Mouse (Mus musculus): ENCODE results near the gene Lst1.

GRCm38 (mm10) chr17:35220156-35220952 lies 32.1 kb upstream of the Lst1 start, which contains the start of gene Gm16181:
- TF ChIP-seq TBP (IDR thresholded peaks at IDR 0.05; ENCODE audit: low read depth, low read length) (no peak), BHLHE40 (IDR thresholded peaks at IDR 0.05; ENCODE audit: borderline replicate concordance, low read depth, low read length) (no peak), USF1 (IDR thresholded peaks at IDR 0.05; ENCODE audit: low read depth, low read length) (no peak), GATA1 (IDR thresholded peaks at IDR 0.05; ENCODE audit: low read depth, low read length) (no peak), POLR2A (IDR thresholded peaks at IDR 0.05; ENCODE audit: control insufficient read depth in 1 of 2, insufficient read depth in 1 of 2, low read depth in 1 of 2, low read length in 2 of 2, poor library complexity in 1 of 2) (no peak), CTCF (IDR thresholded peaks at IDR 0.05 in 2 of 3, conservative IDR thresholded peaks at IDR 0.05 in 1 of 3; ENCODE audit: control insufficient read depth in 1 of 3, insufficient read depth in 1 of 3, low read depth in 2 of 3, low read length in 3 of 3, poor library complexity in 1 of 3, severe bottlenecking in 1 of 3) (no peak), POLR2AphosphoS5 (IDR thresholded peaks at IDR 0.05; ENCODE audit: borderline replicate concordance, low read depth, low read length) (no peak), ZC3H11A (IDR thresholded peaks at IDR 0.05; ENCODE audit: low read depth, low read length) (no peak), NELFE (IDR thresholded peaks at IDR 0.05; ENCODE audit: low read depth, low read length) (no peak), TCF12 (IDR thresholded peaks at IDR 0.05; ENCODE audit: low read depth, low read length) (no peak), CHD2 (IDR thresholded peaks at IDR 0.05; ENCODE audit: low read length) (no peak), MAZ (IDR thresholded peaks at IDR 0.05; ENCODE audit: low read depth, low read length) (no peak), EP300 (IDR thresholded peaks at IDR 0.05; ENCODE audit: low read depth in 1 of 2, low read length in 2 of 2) (no peak)

Measured in MEL (cell line).